Mouse (Mus musculus) bone marrow, adult 2 months (tissue): ENCODE measurements around the gene Cdk12. TPM values are rescaled to one million over a fixed set of nuclear protein-coding genes. Genes with fewer than 3 reads are reported as not detected.

Experiments
- H3K27ac ChIP-seq: fragments of 200-500 bp; 2 replicates; pipeline ENCODE4 v1.5.1; 2012; ENCODE audit warnings: low read depth, mild to moderate bottlenecking, control low read depth, inconsistent platforms, low read length; ENCODE audit not compliant: control insufficient read depth, poor library complexity, insufficient read depth
- H3K4me1 ChIP-seq: fragments of 200-500 bp; 2 replicates; pipeline ENCODE4 v1.6.1; 2011; ENCODE audit warnings: low read length; ENCODE audit not compliant: control insufficient read depth, insufficient read depth
- H3K4me3 ChIP-seq: fragments of 200-500 bp; replicated peaks from 2 replicates; pipeline ENCODE3; 2011; ENCODE audit warnings: mild to moderate bottlenecking, low read depth, low read length, control low read depth; ENCODE audit not compliant: control insufficient read depth
- CTCF ChIP-seq: fragments of 200-500 bp; IDR thresholded peaks from 2 replicates; pipeline ENCODE4 v1.5.1; 2011; ENCODE audit warnings: low read length, control low read depth; ENCODE audit not compliant: control insufficient read depth, insufficient read depth
- POLR2A ChIP-seq: fragments of 200-500 bp; IDR thresholded peaks from 2 replicates; pipeline ENCODE4 v1.6.1; 2011; ENCODE audit warnings: low read depth, mild to moderate bottlenecking, control low read depth, low read length, borderline replicate concordance; ENCODE audit not compliant: control insufficient read depth
- WGBS: fragments of 180-500 bp; shearing (Covaris S2); methylation state at CpG from one replicate; pipeline ENCODE4 v1.1.7; 2018; 5-methylcytosine and 5-hydroxymethylcytosine counted together
- polyA plus RNA-seq: library from polyadenylated mRNA; stranded (reverse); fragments of >200 nt; gene quantifications from 2 replicates; pipeline ENCODE4 v1.2.4, GENCODE M21; 2011; ENCODE audit warnings: low replicate concordance; ENCODE audit not compliant: missing spikeins, insufficient read depth, insufficient read length

Cdk12 gene
- polyA plus RNA-seq, 1 experiment = 34.8 TPM

- Histone ChIP-seq H3K4me1 (no peaks in the 10 kb centered on the region), H3K27ac (no peak overlapping the region), H3K4me3 (no peak overlapping the region)
- 62% methylated on average over 2 of the region's 2 CpGs for WGBS
- TF ChIP-seq CTCF (no peak), POLR2A (no peak)
Observed at GRCm38 (mm10) chr11:98290906-98291305, 88.0 kb downstream of the Cdk12 start.

GRCm38 (mm10) chr11:98293070-98293469 lies 90.2 kb downstream of the Cdk12 start:
- WGBS = 38% methylated on average over 2 of the region's 2 CpGs
- H3K4me1 ChIP-seq = no peaks in the 10 kb centered on the region
- H3K27ac ChIP-seq = no peak overlapping the region

GRCm38 (mm10) chr11:98294188-98295012 lies 91.5 kb downstream of the Cdk12 start:
- Histone ChIP-seq H3K4me1 (no peaks in the 10 kb centered on the region), H3K27ac (no peak overlapping the region), H3K4me3 (no peak overlapping the region)
- 1% methylated on average over 58 of the region's 58 CpGs for WGBS
- no peak for TF ChIP-seq CTCF
- no peak for TF ChIP-seq POLR2A

More at GRCm38 (mm10) chr11:98293070-98293469, 90.2 kb downstream of the Cdk12 start:
- no peak for TF ChIP-seq POLR2A
- no peak for TF ChIP-seq CTCF
- H3K4me3 ChIP-seq = no peak overlapping the region

- H3K27ac ChIP-seq = no peak overlapping the region
- no peaks in the 10 kb centered on the region for H3K4me1 ChIP-seq
- no peak for TF ChIP-seq CTCF
- no peak for TF ChIP-seq POLR2A
- 10% methylated on average over 9 of the region's 9 CpGs for WGBS
- no peak overlapping the region for H3K4me3 ChIP-seq
Observed at GRCm38 (mm10) chr11:98295013-98295585, 92.2 kb downstream of the Cdk12 start.

GRCm38 (mm10) chr11:98296277-98296676 lies 93.4 kb downstream of the Cdk12 start:
- no peak overlapping the region for H3K27ac ChIP-seq
- WGBS = 10% methylated on average over 5 of the region's 5 CpGs

GRCm38 (mm10) chr11:98296916-98297315 lies 94.1 kb downstream of the Cdk12 start:
- no peak overlapping the region for H3K4me3 ChIP-seq
- H3K4me1 ChIP-seq = no peaks in the 10 kb centered on the region
- H3K27ac ChIP-seq = no peak overlapping the region
- 67% methylated on average over 2 of the region's 2 CpGs for WGBS
- TF ChIP-seq CTCF (no peak), POLR2A (no peak)

More at GRCm38 (mm10) chr11:98296277-98296676, 93.4 kb downstream of the Cdk12 start:
- TF ChIP-seq CTCF (peak; percentile 46; the same call in 1 of the 2 replicates), POLR2A (no peak)
- H3K4me3 ChIP-seq = no peak overlapping the region
- H3K4me1 ChIP-seq = no peaks in the 10 kb centered on the region

- TF ChIP-seq POLR2A (no peak), CTCF (no peak)
- WGBS = 31% methylated on average over 7 of the region's 7 CpGs
- no peak overlapping the region for H3K27ac ChIP-seq
- H3K4me3 ChIP-seq = no peak overlapping the region
- no peaks in the 10 kb centered on the region for H3K4me1 ChIP-seq
Observed at GRCm38 (mm10) chr11:98297778-98298177, 94.9 kb downstream of the Cdk12 start.

- Histone ChIP-seq H3K4me3 (no peak overlapping the region), H3K4me1 (no peaks in the 10 kb centered on the region), H3K27ac (no peak overlapping the region)
- TF ChIP-seq POLR2A (no peak), CTCF (no peak)
- 24% methylated on average over 10 of the region's 10 CpGs for WGBS
Observed at GRCm38 (mm10) chr11:98298484-98299205, 95.8 kb downstream of the Cdk12 start.
